Mouse (Mus musculus) yolk sac, embryonic 10.5 days (tissue): ENCODE data around the gene C2cd2.
"Not testable (repeated sequence)": the region's sequence is repeated elsewhere in the genome, so short reads cannot be mapped to it uniquely, and the experiment has no call there.

Source experiments
- DNase-seq: peaks from one replicate; pipeline ENCODE4 v3.0.0-alpha.2; 2017; ENCODE audit warnings: low spot score

C2cd2 gene

GRCm38 (mm10) chr16:97946993-97947392 is 15.4 kb downstream of the C2cd2 start:
- DNase-seq: not testable (repeated sequence)

GRCm38 (mm10) chr16:97941844-97942243 is 20.6 kb downstream of the C2cd2 start:
- no peak for DNase-seq

- DNase-seq: no peak
Observed at GRCm38 (mm10) chr16:97940471-97940973, 21.9 kb downstream of the C2cd2 start.

- DNase-seq: no peak
Observed at GRCm38 (mm10) chr16:97935815-97936214, 26.6 kb downstream of the C2cd2 start.

GRCm38 (mm10) chr16:97930231-97930630 is 32.2 kb downstream of the C2cd2 start:
- DNase-seq: no peak

GRCm38 (mm10) chr16:97929520-97929919 is 32.9 kb downstream of the C2cd2 start:
- no peak for DNase-seq

- no peak for DNase-seq
Observed at GRCm38 (mm10) chr16:97927331-97927938, 35.0 kb downstream of the C2cd2 start.

- no peak for DNase-seq
Observed at GRCm38 (mm10) chr16:97926381-97926780, 36.0 kb downstream of the C2cd2 start.

- DNase-seq: no peak
Observed at GRCm38 (mm10) chr16:97925760-97926159, 36.6 kb downstream of the C2cd2 start.

- DNase-seq: no peak
Observed at GRCm38 (mm10) chr16:97923700-97924099, 38.7 kb downstream of the C2cd2 start.

GRCm38 (mm10) chr16:97922779-97923126 is 39.6 kb downstream of the C2cd2 start:
- DNase-seq: no peak

GRCm38 (mm10) chr16:97921961-97922778 is 40.2 kb downstream of the C2cd2 start:
- peak; percentile 86 for DNase-seq

- no peak for DNase-seq
Observed at GRCm38 (mm10) chr16:97920621-97921020, 41.8 kb downstream of the C2cd2 start.

- no peak for DNase-seq
Observed at GRCm38 (mm10) chr16:97919793-97920192, 42.6 kb downstream of the C2cd2 start.

- peak; percentile 11 for DNase-seq
Observed at GRCm38 (mm10) chr16:97912873-97913272, 49.5 kb downstream of the C2cd2 start.

GRCm38 (mm10) chr16:97909356-97909755 is 53.0 kb downstream of the C2cd2 start:
- DNase-seq: no peak

GRCm38 (mm10) chr16:97907496-97907895 is 54.9 kb downstream of the C2cd2 start:
- no peak for DNase-seq

- DNase-seq: peak; percentile 41
Observed at GRCm38 (mm10) chr16:97906337-97906736, 56.1 kb downstream of the C2cd2 start.

- DNase-seq: peak; percentile 52
Observed at GRCm38 (mm10) chr16:97905449-97905991, 56.9 kb downstream of the C2cd2 start.

GRCm38 (mm10) chr16:97904035-97904434 is 58.4 kb downstream of the C2cd2 start:
- no peak for DNase-seq

- DNase-seq: no peak
Observed at GRCm38 (mm10) chr16:97897346-97898024, 64.9 kb downstream of the C2cd2 start.

- no peak for DNase-seq
Observed at GRCm38 (mm10) chr16:97887762-97888161, 74.6 kb downstream of the C2cd2 start.

- DNase-seq: no peak
Observed at GRCm38 (mm10) chr16:97883696-97884095, 78.7 kb downstream of the C2cd2 start.
